Mouse (Mus musculus) adipocyte (in vitro differentiated cells): ENCODE results near the gene Pigl.

Experiments used
- DNase-seq: peaks from one replicate; pipeline ENCODE4 v3.0.0-alpha.2; 2016; ENCODE audit warnings: low spot score

Pigl gene

DNA sequence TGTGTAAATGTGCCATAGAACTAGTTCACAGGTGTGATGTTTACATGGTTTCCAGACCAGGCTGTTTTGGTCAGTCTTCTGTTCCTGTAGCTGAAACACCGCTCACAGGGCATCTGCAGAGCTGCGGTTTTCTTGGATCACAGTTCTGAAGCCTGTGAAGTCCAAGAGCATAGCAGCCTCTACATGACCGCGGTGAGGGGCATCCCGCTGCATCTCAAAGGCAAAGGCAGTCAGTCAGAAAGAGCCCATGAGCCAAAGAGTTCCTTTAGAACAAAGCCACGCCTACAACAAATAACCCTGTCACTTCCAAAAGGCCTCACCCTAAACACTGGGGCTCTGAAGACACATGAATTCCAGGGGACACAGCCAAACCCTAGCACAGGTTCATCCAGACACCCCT is 55.1 kb downstream of the Pigl start:
- DNase-seq = no peak

GRCm38 (mm10) chr11:62518991-62519390 is 60.7 kb downstream of the Pigl start:
- DNase-seq = no peak

DNA sequence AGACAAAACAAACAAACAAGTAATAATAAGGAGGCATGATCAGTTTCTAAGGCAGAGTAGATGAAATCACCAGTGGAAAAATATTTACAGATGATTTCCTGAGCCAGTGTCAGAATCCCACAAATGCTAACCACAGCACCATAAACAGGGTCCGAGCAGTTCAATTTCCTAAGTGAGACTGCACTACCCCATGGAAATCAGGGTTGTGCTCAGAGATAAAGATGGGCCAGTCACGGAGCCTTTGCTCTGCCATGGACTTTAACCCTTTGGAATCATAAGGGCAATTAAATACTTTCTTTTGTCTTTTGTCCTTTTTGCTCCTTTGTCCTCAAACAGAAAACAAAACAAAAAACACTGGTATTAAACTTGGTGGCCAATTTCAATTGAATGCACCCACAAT is 64.0 kb downstream of the Pigl start:
- no peak for DNase-seq

DNA sequence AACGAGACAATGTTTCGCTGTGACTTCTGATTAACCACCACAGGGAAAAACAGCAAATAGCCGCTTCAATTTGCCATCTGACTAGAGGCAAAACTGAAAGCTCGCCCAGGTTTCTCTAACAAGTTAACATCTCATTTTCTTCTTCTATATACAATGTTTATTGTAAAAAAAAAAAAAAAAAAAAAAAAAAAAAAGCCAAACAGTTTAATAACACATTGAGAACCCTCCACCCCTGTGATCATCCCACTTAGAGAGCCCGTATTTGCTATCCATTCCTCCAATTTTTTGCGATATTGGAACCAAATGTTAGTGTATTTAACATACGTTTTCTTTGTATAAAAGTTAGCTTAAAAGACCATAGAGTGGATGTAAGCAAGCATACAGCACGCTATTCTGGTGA is 78.8 kb downstream of the Pigl start:
- DNase-seq = no peak

DNA sequence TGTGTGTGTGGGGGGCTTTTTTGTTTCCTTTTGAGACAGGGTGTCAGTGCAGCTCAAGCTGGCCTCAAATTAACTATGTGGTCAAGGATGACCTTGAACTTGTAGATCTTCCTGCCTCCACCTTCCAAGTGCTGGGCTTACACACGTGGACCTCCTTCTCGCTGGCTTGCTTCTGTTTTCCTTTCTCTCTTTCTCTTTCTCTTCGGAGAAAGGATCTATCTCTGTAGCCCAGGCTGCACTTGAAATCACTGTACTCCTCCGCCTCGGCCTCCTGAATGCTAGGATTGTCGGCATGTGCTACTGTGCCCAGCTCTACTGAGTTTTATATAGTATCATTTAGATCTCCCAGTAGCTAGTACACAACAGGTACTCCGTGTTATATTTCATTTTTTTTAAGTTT is 79.3 kb downstream of the Pigl start:
- no peak for DNase-seq

- no peak for DNase-seq
Measured at GRCm38 (mm10) chr11:62538321-62539088, 80.2 kb downstream of the Pigl start.

GRCm38 (mm10) chr11:62539089-62539890 is 81.0 kb downstream of the Pigl start, which contains the start of gene Cenpv:
TSS of gene Cenpv (minus strand) at chr11:62539261.
- DNase-seq = no peak

DNA sequence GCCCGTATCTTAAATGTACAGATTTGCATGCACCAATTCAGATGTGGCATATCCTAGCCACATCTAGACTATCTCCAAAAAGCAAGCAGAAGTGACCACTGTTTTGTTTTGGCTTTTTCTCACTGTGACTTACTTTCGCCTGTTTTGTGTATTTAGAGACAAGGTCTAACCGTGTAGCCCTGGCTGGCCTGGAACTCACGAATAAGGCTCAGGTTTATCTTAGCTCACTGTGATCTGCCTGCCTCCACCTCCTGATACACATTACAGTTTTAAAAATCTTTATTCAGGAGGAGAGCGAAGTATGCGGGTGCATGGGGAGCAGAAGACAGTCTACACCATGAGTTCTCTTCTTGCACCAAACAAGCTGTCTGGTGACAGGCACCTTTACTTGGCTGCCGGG is 81.9 kb downstream of the Pigl start:
- DNase-seq = no peak

GRCm38 (mm10) chr11:62540969-62541368 is 82.7 kb downstream of the Pigl start:
- no peak for DNase-seq

DNA sequence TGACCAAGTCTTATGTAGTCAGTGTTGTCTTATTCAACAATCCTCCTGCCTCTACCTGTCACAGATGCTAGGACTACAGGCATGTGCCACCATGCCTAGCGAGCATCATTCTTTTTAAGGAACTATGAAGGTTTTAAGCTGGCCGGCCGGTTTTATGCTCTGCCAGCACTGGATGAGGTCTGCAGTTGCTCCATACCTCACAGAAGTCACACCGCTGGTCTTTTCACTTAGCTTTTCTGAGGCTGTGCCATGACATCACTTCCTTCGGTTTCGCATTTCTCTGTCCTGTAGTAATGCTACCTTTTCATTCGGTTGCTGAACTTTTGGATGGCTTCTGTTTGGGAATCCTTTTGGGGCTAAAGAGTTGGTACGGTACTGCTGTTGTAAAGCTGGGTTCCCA is 83.3 kb downstream of the Pigl start:
- no peak for DNase-seq

DNA sequence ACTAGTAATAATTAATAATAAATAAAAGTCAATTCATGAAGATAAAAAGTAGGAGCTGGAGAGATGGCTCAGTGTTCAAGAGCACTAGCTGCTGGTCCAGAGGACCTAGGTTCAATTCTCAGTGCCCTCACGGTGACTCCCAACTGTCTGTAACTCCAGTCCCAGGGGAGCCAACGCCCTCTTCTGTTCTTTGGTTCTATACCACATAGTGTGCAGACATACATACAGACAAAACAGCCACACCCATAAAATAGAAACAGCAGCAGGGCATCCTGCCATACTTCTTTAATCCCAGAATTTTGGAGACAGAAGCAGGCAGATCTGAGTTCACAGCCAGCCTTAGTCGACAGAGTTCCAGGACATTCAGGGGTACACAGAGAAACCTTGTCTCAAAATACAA is 85.7 kb downstream of the Pigl start:
- DNase-seq = no peak

DNA sequence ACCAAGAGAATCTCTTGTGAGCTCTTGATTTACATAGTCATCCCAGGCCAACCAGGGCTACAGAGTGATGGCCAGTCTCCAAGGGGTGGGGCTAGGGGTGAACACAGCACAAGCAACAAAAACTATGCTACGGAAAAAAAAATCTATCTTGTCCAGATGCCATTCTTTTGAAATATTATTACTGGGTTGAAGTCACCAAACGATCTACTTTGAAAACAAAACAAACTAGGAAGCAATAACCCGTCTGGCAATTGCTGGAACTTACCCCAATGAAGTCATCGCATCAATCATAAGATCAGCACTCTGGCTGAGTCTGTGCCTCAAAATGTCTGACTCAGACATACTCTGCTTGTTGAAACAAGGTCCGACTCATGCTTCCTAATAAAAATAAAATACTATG is 91.5 kb downstream of the Pigl start:
- DNase-seq = peak; percentile 99

DNA sequence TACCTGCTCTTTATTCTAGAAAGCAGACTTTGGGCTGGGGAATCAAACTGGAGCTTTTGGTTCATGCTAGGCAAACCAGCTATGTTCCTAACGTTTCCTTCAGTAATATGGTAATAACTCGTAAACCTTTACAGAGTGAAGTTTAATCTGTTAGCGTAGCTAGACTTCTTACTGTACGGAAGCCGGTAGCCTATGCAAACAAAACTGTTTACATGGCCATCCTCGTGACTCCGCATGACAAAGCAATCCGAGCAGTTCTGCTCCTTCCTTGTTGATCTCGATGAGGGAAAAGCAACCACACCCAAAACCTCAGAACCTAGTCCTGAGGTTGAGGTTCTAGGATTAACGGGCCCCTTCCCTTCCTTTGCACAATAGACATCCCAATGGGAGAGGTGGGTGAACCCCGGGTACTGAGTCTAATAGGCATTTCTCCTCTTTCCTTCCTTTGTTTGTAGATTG is 92.0 kb downstream of the Pigl start:
- DNase-seq = peak; percentile 80

GRCm38 (mm10) chr11:62550727-62551225 is 92.5 kb downstream of the Pigl start, which contains the start of gene Ubb:
TSS of gene Ubb (plus strand) at chr11:62551171.
- DNase-seq = peak; percentile 99

GRCm38 (mm10) chr11:62551226-62552119 is 93.2 kb downstream of the Pigl start:
- peak; percentile 90 for DNase-seq

DNA sequence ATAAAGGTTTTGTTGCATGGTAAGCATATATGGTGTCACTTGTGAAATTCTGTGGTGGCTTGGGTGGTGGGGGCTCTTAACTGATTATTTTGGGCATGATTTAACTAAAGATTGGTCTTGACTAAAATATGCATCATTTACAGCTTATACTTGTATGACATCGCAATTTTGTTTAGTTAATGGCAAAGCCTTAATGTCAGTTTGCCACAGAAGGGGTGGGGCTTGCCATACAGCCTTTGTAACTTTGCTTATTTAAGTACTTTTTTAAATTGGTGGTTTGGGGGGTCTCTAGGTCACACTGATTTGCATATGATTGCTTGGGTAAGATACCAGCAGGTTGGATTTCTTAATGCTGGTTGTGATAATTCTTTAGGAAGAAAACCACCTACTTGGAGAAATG is 94.9 kb downstream of the Pigl start:
- DNase-seq = no peak

DNA sequence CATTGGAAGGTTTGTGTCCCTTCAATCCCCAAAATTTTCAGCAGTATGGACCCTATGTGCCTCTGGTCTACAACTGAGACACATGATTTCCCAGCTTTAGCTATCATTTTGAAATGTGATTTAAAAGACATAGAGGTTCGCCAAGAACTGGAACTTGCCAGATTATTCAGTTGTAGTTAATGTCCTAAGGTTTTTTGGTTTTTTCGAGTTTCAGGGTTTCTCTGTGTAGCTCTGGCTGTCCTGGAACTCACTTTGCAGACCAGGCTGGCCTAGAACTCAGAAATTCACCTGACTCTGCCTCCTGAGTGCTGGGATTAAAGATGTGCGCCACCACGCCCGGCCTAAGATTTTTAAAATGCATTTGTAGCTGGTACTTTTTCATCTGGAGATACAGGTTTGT is 95.4 kb downstream of the Pigl start:
- DNase-seq = no peak

- DNase-seq = peak; percentile 53
Measured at GRCm38 (mm10) chr11:62554163-62554855, 96.0 kb downstream of the Pigl start.

- DNase-seq = peak; percentile 48
Measured at GRCm38 (mm10) chr11:62554934-62555517, 96.8 kb downstream of the Pigl start.

DNA sequence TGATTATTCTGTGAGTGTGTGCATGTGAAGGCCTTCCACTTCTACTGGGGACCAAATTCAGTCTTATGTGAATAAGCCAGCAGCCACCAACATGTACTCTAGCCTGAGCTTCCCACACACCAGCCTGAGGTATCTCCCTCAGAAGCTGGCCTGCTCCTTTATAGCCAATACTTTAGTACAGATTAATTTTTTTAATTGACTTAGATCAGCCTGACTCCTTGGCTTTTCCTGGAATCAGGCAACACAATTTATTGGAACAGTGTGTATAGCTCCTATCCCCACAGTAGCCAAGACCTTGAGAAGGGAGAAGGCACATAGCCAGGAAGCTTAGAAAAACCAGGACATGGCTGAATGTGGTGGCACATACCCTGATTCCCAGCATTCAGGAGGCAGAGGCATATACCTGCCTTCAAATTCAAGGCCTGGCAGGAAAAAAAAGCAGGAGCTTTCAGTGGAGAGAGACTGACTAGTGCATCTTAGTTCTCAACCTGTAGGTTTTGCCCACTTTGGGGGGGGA is 97.7 kb downstream of the Pigl start:
- peak; percentile 64 for DNase-seq

DNA sequence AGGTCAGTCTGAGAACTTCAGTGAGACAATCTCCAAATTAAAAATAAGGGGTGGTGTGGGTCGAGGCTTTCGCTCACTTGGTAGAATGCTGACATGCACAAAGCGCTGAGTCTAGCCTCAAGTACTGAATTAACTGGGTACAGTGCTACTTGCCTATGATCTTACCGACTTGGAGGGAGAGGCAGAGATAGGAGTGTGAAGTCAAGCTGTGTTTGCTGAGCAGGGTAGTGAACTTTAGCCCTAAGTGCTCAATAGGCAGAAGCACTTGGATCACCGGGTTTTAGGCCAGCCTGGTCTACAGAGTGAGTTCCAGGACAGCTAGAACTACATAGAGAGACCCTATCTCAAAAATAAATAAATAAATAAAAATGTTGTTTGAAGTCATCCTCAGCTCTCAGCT is 98.9 kb downstream of the Pigl start:
- DNase-seq = no peak
